Mouse (Mus musculus): ENCODE measurements at regions not wholly inside any gene's neighbourhood (a gene's known extent, or its start where the extent isn't known, plus 50 kb on each side); places are given as distances from the start of the nearest gene placed in this dataset.

DNA sequence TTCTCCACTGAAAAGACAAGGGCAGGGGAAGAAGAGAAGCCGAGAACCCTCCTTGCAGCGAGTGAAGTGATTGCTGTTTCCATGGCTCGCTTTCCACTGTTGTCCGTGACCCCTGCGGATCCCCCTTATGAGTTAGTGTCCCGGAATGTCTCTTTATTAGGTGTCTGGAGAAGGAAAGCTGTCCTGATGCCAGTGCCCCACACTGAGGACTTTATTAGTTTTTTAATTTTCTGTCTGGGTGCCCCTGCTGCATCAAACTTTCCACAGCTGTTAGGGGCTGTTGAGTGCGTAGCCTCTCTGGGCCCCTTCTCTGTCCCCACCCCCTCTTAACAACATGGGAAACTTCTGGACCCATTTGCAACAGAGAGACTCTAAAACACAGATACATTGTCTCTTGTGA lies 156.9 kb upstream of the Hes1 start:
- no peak for TF ChIP-seq CTCF (IDR thresholded peaks at IDR 0.05; ENCODE audit: low read depth, low read length)
- no peak for TF ChIP-seq POLR2A (IDR thresholded peaks at IDR 0.05; ENCODE audit: extremely low read depth, insufficient read depth, low read length)
